In the genomic region with DNA sequence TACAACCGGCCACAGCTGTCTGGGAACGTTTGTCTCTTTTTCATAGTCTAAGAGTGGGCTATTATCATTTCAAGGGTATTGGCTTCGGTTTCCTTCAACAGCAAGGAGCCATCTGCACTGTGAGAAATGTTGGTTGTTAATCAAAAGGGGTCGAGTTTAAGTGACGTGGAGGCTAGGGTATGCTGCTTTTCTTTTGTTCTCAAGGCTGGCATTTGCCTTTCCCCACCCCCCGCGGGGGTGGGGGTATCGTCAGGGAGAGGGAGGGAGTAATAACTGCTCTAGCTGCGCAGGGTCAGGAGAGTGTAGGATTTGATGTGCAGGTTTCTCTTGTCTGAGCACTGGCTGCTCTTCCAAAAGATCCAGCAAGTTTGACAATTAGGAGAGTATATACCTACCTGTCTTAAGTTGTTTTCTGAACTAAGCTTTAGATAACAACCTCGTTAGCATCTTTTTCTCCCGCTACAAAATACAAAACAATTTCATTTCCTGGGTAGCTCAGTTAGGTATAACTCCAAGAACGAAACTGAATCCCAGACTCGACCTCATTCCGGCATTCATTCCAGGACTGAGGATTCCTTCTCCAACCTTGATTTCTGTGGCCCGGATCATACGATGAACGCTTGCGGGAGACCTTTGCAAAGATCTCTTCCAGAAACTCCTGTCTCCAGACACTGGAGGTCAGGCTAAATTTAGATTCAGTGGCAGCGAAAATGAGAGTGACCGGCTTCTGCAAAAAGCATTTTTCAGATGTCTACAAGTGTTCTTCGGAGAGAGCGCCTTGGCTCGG, we compare ENCODE assay signal across 8 mouse cellular contexts. TPM values are rescaled to one million over a fixed set of nuclear protein-coding genes. Genes with fewer than 3 reads are reported as not detected.
DNase-seq lines count a peak whose midpoint lies in the region; ATAC-seq and TF ChIP-seq lines count a peak whose summit lies in the region.

No protein-coding gene starts in this region.

- peak; percentile 43; the same call in 1 of the 2 replicates for ATAC-seq in heart, embryonic 16.5 days (replicated peaks; ENCODE audit: extremely low read depth, insufficient read depth, low FRiP score)
- ATAC-seq in limb, embryonic 12.5 days (ENCODE audit: insufficient number of reproducible peaks, insufficient read depth, low FRiP score, low TSS enrichment, low read depth), result no peak

- no peaks in the 10 kb centered on the region for H3K27me3 ChIP-seq in heart, embryonic 16.5 days (ENCODE audit: control insufficient read depth, insufficient read depth, low read length)
- H3K27me3 ChIP-seq in limb, embryonic 12.5 days, result 0 out of 2 replicates have a peak, but pooled peaks cover 3% of the 10 kb centered on the region
- H3K27me3 ChIP-seq in myocyte (ENCODE audit: control insufficient read depth, insufficient read depth, insufficient read length), result no peaks in the 10 kb centered on the region

- no peaks in the 10 kb centered on the region for H3K9me3 ChIP-seq in heart, embryonic 16.5 days (replicated peaks; ENCODE audit: control insufficient read depth, low read length)
- H3K9me3 ChIP-seq in limb, embryonic 12.5 days, result no peaks in the 10 kb centered on the region

- peak overlapping the region; percentile 55 for H3ac ChIP-seq in myocyte (ENCODE audit: control insufficient read depth, insufficient read length)

- DNase-seq in layer of hippocampus, adult 11-12 months (ENCODE audit: low spot score), result peak; percentile 28
- no peak for DNase-seq in layer of hippocampus, adult 8-10 months (ENCODE audit: low spot score in 2 of 2)
- peak; percentile 84 for DNase-seq in ZHBTc4 (ENCODE audit: low read depth, low spot score)
- peak; percentile 47 for DNase-seq in embryo, embryonic 10 days (ENCODE audit: low spot score)
- peak; percentile 72 for DNase-seq in thymus, postnatal 14 days

- peak overlapping the region; percentile 64 for H3K4me3 ChIP-seq in heart, embryonic 16.5 days (ENCODE audit: low read length)
- peak overlapping the region; percentile 67 for H3K4me3 ChIP-seq in limb, embryonic 12.5 days (replicated peaks)
- peak overlapping the region; percentile 75 for H3K4me3 ChIP-seq in myocyte

- no peaks in the 10 kb centered on the region for H3K36me3 ChIP-seq in heart, embryonic 16.5 days (ENCODE audit: control insufficient read depth, insufficient read depth)
- H3K36me3 ChIP-seq in limb, embryonic 12.5 days, result no peaks in the 10 kb centered on the region
- H3K36me3 ChIP-seq in myocyte (ENCODE audit: control insufficient read depth, insufficient read depth), result no peaks in the 10 kb centered on the region

- peaks cover 15% of the 10 kb centered on the region; the same call in 1 of the 2 replicates for H3K4me1 ChIP-seq in heart, embryonic 16.5 days (ENCODE audit: control insufficient read depth, insufficient read depth, low read length)
- H3K4me1 ChIP-seq in limb, embryonic 12.5 days (replicated peaks), result peaks cover 6% of the 10 kb centered on the region; the same call in 1 of the 2 replicates

- no peak for TF ChIP-seq POLR2A in myocyte (IDR thresholded peaks at IDR 0.05; ENCODE audit: insufficient read length, low read depth)

- H3K9ac ChIP-seq in heart, embryonic 16.5 days (ENCODE audit: low read length), result peak overlapping the region; percentile 82
- H3K9ac ChIP-seq in limb, embryonic 12.5 days (replicated peaks), result peak overlapping the region; percentile 63

- H3K79me2 ChIP-seq in myocyte (ENCODE audit: control insufficient read depth, insufficient read depth), result no peaks in the 10 kb centered on the region

- under 1% methylated on average over 23 of the region's 23 CpGs for whole genome bisulfite sequencing in heart, embryonic 16.5 days
- under 1% methylated on average over 23 of the region's 23 CpGs for WGBS in limb, embryonic 12.5 days

- peak overlapping the region; percentile 83 for H3K4me2 ChIP-seq in heart, embryonic 16.5 days (ENCODE audit: low read depth, low read length)
- peak overlapping the region; percentile 61 for H3K4me2 ChIP-seq in limb, embryonic 12.5 days
- peak overlapping the region; percentile 82 for H3K4me2 ChIP-seq in myocyte (ENCODE audit: low read depth)

- peak overlapping the region; percentile 95 for H3K27ac ChIP-seq in heart, embryonic 16.5 days (ENCODE audit: low read length)
- H3K27ac ChIP-seq in limb, embryonic 12.5 days, result peak overlapping the region; percentile 30

TF ChIP-seq in myocyte, 11 proteins besides CTCF, POLR2A, EP300 and RAD21:
- TF ChIP-seq TCF12 (IDR thresholded peaks at IDR 0.05; ENCODE audit: insufficient read depth, poor library complexity, severe bottlenecking) (no peak), REST (IDR thresholded peaks at IDR 0.05; ENCODE audit: insufficient read depth, insufficient read length) (no peak), SRF (IDR thresholded peaks at IDR 0.05; ENCODE audit: control insufficient read depth, insufficient read length, low read depth) (no peak), MYOG (IDR thresholded peaks at IDR 0.05; ENCODE audit: control insufficient read depth in 1 of 3, insufficient read depth in 1 of 3, insufficient read length in 2 of 3, low read depth in 2 of 3) (no peak), USF1 (IDR thresholded peaks at IDR 0.05; ENCODE audit: low read depth) (no peak), MYOD1 (IDR thresholded peaks at IDR 0.05; ENCODE audit: control insufficient read depth in 1 of 3, insufficient read length in 2 of 3, low read depth in 2 of 3) (no peak)

RNA-seq across cellular contexts. Expression of gene Hsdl2, which starts 0.7 kb away (rescaled TPM):
- total RNA-seq in layer of hippocampus, adult 8-10 months (2022), result 10 to 100 TPM; 23.0 to 31.4 (median 29.0) TPM
- polyA plus RNA-seq in heart, embryonic 16.5 days (2015; fragmentation: Nextera tagmentation; extraction: Ambion mirVana), result 80.2 and 88.0 TPM in 2 replicates
- 23.2 and 23.3 TPM in 2 replicates for polyA plus RNA-seq in limb, embryonic 12.5 days (2016; fragmentation: Nextera tagmentation; extraction: Ambion mirVana)
- polyA plus RNA-seq in myocyte (2012; fragmentation: generic; extraction: Trizol), result 9.5 TPM

RNA-seq across cellular contexts. Expression of gene Ptbp3, which starts 31.5 kb away (rescaled TPM):
- 10 to 100 TPM; 34.8 to 37.4 (median 36.7) TPM for total RNA-seq in layer of hippocampus, adult 8-10 months (2022)
- 27.6 and 27.7 TPM in 2 replicates for polyA plus RNA-seq in heart, embryonic 16.5 days (2015; fragmentation: Nextera tagmentation; extraction: Ambion mirVana)
- polyA plus RNA-seq in limb, embryonic 12.5 days (2016; fragmentation: Nextera tagmentation; extraction: Ambion mirVana), result 39.9 and 42.1 TPM in 2 replicates
- polyA plus RNA-seq in myocyte (2012; fragmentation: generic; extraction: Trizol), result 7.8 TPM

RNA-seq across cellular contexts. Expression of gene E130308A19Rik, which starts 45.3 kb away (rescaled TPM):
- 10 to 100 TPM; 11.6 to 16.6 (median 13.0) TPM for total RNA-seq in layer of hippocampus, adult 8-10 months (2022)
- 17.3 and 20.0 TPM in 2 replicates for polyA plus RNA-seq in heart, embryonic 16.5 days (2015; fragmentation: Nextera tagmentation; extraction: Ambion mirVana)
- 35.2 and 36.3 TPM in 2 replicates for polyA plus RNA-seq in limb, embryonic 12.5 days (2016; fragmentation: Nextera tagmentation; extraction: Ambion mirVana)
- 3.0 TPM for polyA plus RNA-seq in myocyte (2012; fragmentation: generic; extraction: Trizol)

Comparison
In these comparisons a context has a peak if more than half of its experiments do, and no peak if none do; other contexts are left out.
1. DNase-seq: peak in layer of hippocampus, adult 11-12 months (single experiment), ZHBTc4 (single experiment), embryo, embryonic 10 days (single experiment) and thymus, postnatal 14 days (single experiment); none in layer of hippocampus, adult 8-10 months (0 of 2).
2. Peak in every context shown above with its lines, with median percentiles within 50 percentile points of each other: H3K4me2 ChIP-seq and H3K4me3 ChIP-seq.